Mouse (Mus musculus): ENCODE measurements at regions not wholly inside any gene's neighbourhood (a gene's known extent, or its start where the extent isn't known, plus 50 kb on each side); places are given as distances from the start of the nearest gene placed in this dataset.

DNA sequence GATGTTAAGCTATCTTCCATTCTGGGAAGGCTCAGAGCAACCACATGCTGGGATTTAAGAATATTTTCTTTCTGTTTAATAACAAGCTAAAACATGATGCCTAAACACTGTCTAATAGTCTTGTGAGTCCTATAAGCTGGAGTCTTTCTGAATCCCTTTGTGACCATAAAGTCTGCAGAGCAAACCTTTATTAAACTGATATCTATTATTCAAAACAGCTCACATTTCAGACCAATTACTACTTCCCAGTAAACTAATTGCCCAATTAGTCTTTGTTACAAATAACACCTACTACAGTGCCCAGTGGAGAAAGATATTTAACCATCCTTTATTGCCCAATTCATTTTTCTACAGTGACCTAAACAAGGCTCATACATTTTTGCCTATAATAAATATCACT is 277.7 kb downstream of the Stxbp6 start:
- no peak for TF ChIP-seq EP300 (optimal IDR thresholded peaks at IDR 0.05)
- no peak for TF ChIP-seq CTCF (IDR thresholded peaks at IDR 0.05; ENCODE audit: low read depth)

Measured in stomach, postnatal 0 days (tissue).